Mouse (Mus musculus): Measurements from ENCODE around the gene Mphosph9.

DNA sequence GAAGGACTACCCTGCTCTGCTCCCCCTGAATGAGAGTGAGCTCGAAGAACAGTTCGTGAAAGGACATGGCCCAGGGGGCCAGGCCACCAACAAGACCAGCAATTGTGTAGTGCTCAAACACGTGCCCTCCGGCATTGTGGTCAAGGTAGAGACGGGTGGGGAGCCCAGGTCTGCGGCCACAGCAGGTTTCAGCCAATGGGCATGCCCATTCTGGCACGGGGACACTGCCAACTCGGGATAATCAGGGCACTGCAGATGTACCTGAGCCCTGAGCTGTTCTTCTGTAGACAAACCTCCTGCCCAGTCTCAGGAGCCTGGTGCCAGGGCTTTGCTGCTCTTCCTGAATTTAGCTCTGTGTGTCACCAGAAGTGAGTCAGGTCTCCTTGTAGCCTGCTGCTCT is 11.0 kb upstream of the Mphosph9 start:
- TF ChIP-seq HCFC1 (IDR thresholded peaks at IDR 0.05; ENCODE audit: low read depth, low read length) (no peak), CTCF (conservative IDR thresholded peaks at IDR 0.05 in 1 of 2, IDR thresholded peaks at IDR 0.05 in 1 of 2; ENCODE audit: low read depth in 2 of 2, low read length in 2 of 2) (no peak), MXI1 (IDR thresholded peaks at IDR 0.05; ENCODE audit: low read depth, low read length) (no peak), POLR2A (IDR thresholded peaks at IDR 0.05; ENCODE audit: low read depth, low read length) (no peak), EP300 (IDR thresholded peaks at IDR 0.05; ENCODE audit: low read length) (no peak), ZNF384 (IDR thresholded peaks at IDR 0.05; ENCODE audit: low read depth, low read length) (no peak), CHD1 (IDR thresholded peaks at IDR 0.05; ENCODE audit: low read depth, low read length) (no peak), ELF1 (IDR thresholded peaks at IDR 0.05; ENCODE audit: low read depth, low read length) (no peak), MYC (IDR thresholded peaks at IDR 0.05; ENCODE audit: low read depth, low read length) (no peak)

All from CH12.LX (cell line).